Comparison of ENCODE assay signal across 27 mouse cellular contexts in genomic region chr17:62161457-62161856, GRCm38 (mm10).
"Had no signal": no experiment of that assay in that cellular context is flagged by ENCODE, and none has a peak within 500 bp of the region (broad histone marks: within the 10 kb centered on the region; RNA-seq: fewer than 3 reads in every experiment).

No protein-coding gene starts in this region.

- H3K4me3 ChIP-seq: heart, embryonic 10.5 days; heart, embryonic 13.5 days; heart, embryonic 15.5 days; hindbrain, embryonic 10.5 days; hindbrain, embryonic 12.5 days; intestine, embryonic 15.5 days; layer of hippocampus, adult 2 months; left cerebral cortex, adult 2 months; limb, embryonic 10.5 days; limb, embryonic 12.5 days; liver, embryonic 13.5 days; liver, embryonic 15.5 days had no signal

- H3K9ac ChIP-seq: heart, embryonic 13.5 days; heart, embryonic 15.5 days; hindbrain, embryonic 12.5 days; hindbrain, embryonic 14.5 days; intestine, embryonic 15.5 days; limb, embryonic 12.5 days; liver, embryonic 13.5 days; liver, embryonic 15.5 days had no signal

- H3K36me3 ChIP-seq: heart, embryonic 10.5 days; heart, embryonic 13.5 days; heart, embryonic 15.5 days; hindbrain, embryonic 10.5 days; hindbrain, embryonic 12.5 days; intestine, embryonic 15.5 days; limb, embryonic 10.5 days; limb, embryonic 12.5 days; liver, embryonic 13.5 days; liver, embryonic 15.5 days had no signal

- DNase-seq: gastrocnemius, postnatal 14 days; gastrocnemius, postnatal 36 days; heart, adult 18-20 months; heart, postnatal 4 days; kidney, adult 18-20 months; kidney, adult 8-10 months; kidney, postnatal 10 days; kidney, postnatal 25 days; kidney, postnatal 4 days; liver; liver, embryonic 13.5 days had no signal

- H3K27ac ChIP-seq: heart, embryonic 10.5 days; heart, embryonic 13.5 days; heart, embryonic 15.5 days; hindbrain, embryonic 10.5 days; hindbrain, embryonic 12.5 days; hindbrain, embryonic 14.5 days; intestine, embryonic 15.5 days; layer of hippocampus, adult 2 months; left cerebral cortex, adult 2 months; limb, embryonic 10.5 days; limb, embryonic 12.5 days; liver, embryonic 13.5 days; liver, embryonic 15.5 days had no signal

- H3K4me2 ChIP-seq: heart, embryonic 13.5 days; heart, embryonic 15.5 days; hindbrain, embryonic 12.5 days; hindbrain, embryonic 14.5 days; intestine, embryonic 15.5 days; limb, embryonic 12.5 days; liver, embryonic 11.5 days; liver, embryonic 13.5 days; liver, embryonic 15.5 days had no signal

- H3K9me3 ChIP-seq: heart, embryonic 10.5 days; heart, embryonic 13.5 days; heart, embryonic 15.5 days; hindbrain, embryonic 10.5 days; hindbrain, embryonic 12.5 days; intestine, embryonic 15.5 days; limb, embryonic 10.5 days; limb, embryonic 12.5 days; liver, embryonic 13.5 days; liver, embryonic 15.5 days had no signal

- H3K4me1 ChIP-seq: heart, embryonic 10.5 days; heart, embryonic 15.5 days; hindbrain, embryonic 10.5 days; hindbrain, embryonic 12.5 days; intestine, embryonic 15.5 days; limb, embryonic 10.5 days; limb, embryonic 12.5 days; liver, embryonic 13.5 days; liver, embryonic 15.5 days had no signal

- H3K27me3 ChIP-seq: heart, embryonic 13.5 days; heart, embryonic 15.5 days; hindbrain, embryonic 12.5 days; intestine, embryonic 15.5 days; limb, embryonic 12.5 days; liver, embryonic 13.5 days; liver, embryonic 15.5 days had no signal

- ATAC-seq: hindbrain, embryonic 16.5 days; inflammation-experienced regulatory T-cells, adult 6 months; intestine, embryonic 15.5 days; intestine, postnatal 0 days had no signal
